In genomic region chr8:100193228-100193627, GRCm38 (mm10) we compare ENCODE assay signal across 25 mouse cellular contexts.
"Had no signal": no experiment of that assay in that cellular context is flagged by ENCODE, and none has a peak within 500 bp of the region (broad histone marks: within the 10 kb centered on the region; RNA-seq: fewer than 3 reads in every experiment).

No protein-coding gene starts in this region.

- H3K9me3 ChIP-seq: heart, embryonic 10.5 days; heart, embryonic 12.5 days; hindbrain, embryonic 10.5 days; hindbrain, embryonic 12.5 days; intestine, embryonic 15.5 days; limb, embryonic 13.5 days; limb, embryonic 15.5 days had no signal

- H3K27ac ChIP-seq: gastrocnemius, adult 2 months; heart, embryonic 10.5 days; hindbrain, embryonic 10.5 days; hindbrain, embryonic 12.5 days; hindbrain, embryonic 14.5 days; intestine, embryonic 15.5 days; layer of hippocampus, adult 2 months; left cerebral cortex, adult 2 months; limb, embryonic 13.5 days; limb, embryonic 15.5 days had no signal

- ATAC-seq: hindbrain, embryonic 16.5 days; inflammation-experienced regulatory T-cells, adult 6 months; intestine, embryonic 15.5 days; intestine, postnatal 0 days had no signal

- H3K27me3 ChIP-seq: heart, embryonic 12.5 days; hindbrain, embryonic 12.5 days; intestine, embryonic 15.5 days; limb, embryonic 13.5 days; limb, embryonic 15.5 days had no signal

- H3K4me1 ChIP-seq: heart, embryonic 10.5 days; heart, embryonic 12.5 days; hindbrain, embryonic 10.5 days; hindbrain, embryonic 12.5 days; intestine, embryonic 15.5 days; limb, embryonic 13.5 days; limb, embryonic 15.5 days had no signal

- H3K36me3 ChIP-seq: heart, embryonic 10.5 days; heart, embryonic 12.5 days; hindbrain, embryonic 10.5 days; hindbrain, embryonic 12.5 days; intestine, embryonic 15.5 days; limb, embryonic 13.5 days; limb, embryonic 15.5 days had no signal

- DNase-seq: gastrocnemius, adult 2 months; gastrocnemius, postnatal 10 days; gastrocnemius, postnatal 25 days; heart, adult 18-20 months; heart, postnatal 10 days; heart, postnatal 4 days; kidney, adult 18-20 months; kidney, adult 8-10 months; kidney, postnatal 10 days; kidney, postnatal 25 days; kidney, postnatal 4 days; left cerebral cortex, postnatal 4 days had no signal

- H3K9ac ChIP-seq: heart, embryonic 12.5 days; hindbrain, embryonic 12.5 days; hindbrain, embryonic 14.5 days; intestine, embryonic 15.5 days; limb, embryonic 13.5 days; limb, embryonic 15.5 days had no signal

- H3K4me3 ChIP-seq: gastrocnemius, adult 2 months; heart, embryonic 10.5 days; heart, embryonic 12.5 days; hindbrain, embryonic 10.5 days; hindbrain, embryonic 12.5 days; intestine, embryonic 15.5 days; layer of hippocampus, adult 2 months; left cerebral cortex, adult 2 months; limb, embryonic 13.5 days; limb, embryonic 15.5 days had no signal

- H3K4me2 ChIP-seq: heart, embryonic 12.5 days; hindbrain, embryonic 12.5 days; hindbrain, embryonic 14.5 days; intestine, embryonic 15.5 days; limb, embryonic 13.5 days; limb, embryonic 15.5 days had no signal
